Mouse (Mus musculus): ENCODE data around the gene Npff. TPM values are rescaled to one million over a fixed set of nuclear protein-coding genes. Genes with fewer than 3 reads are reported as not detected.

The Npff gene
- 1 to 10 TPM; 3.7 to 5.7 TPM for polyA plus RNA-seq (2017; shearing (Covaris generic))

DNA sequence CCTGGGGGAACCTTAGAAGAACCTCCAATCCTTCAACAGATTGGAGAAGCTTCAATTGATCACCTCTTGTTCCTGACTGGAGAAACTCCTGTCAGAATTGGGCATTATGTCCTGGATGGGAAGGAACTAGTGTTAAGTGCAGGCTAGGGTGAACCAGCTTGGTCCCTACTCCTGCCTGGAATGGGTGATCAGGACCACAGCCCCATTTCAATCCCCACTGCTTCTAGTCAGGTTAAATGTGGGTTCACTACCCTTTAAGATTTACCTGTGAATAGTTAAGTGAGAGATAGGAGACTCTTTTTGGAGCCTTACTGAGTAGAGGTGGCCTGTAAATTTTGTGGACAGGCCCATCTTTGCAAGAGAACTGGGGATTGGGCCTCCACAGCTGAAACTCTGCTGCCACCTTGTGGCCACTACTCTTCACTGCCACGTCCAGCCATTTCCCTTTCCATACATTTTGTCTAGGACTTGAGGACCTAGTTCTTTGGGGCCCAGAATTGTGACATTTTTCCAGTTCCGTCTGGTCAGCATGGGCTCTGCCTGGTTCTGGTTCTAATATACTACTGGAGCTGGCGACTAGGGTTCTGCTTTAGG, at the start of gene Npff:
Gene Npff, minus strand, starts transcription at position 51 of the 594 bp plus-strand sequence.
- peak; percentile 80 for ATAC-seq

DNA sequence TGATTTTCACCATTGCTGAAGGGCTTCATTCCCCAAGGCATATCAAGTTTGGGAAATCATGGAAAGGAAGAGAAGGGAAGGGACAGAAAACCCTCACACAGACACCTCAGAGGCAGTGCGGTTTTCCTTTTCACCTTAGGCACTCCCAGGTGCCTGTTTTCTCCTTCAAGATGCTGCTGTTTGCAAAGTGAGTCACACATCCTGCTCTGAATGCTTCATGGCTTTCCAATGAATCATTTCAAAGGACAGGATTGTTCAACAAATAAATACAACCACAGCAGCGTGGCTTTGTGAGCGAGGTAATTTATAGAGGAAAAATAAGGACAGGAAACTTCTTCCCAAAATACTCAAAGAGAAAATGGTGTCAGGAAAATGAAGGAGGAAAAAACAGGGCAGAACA, 47.3 kb upstream of the Npff start:
- ATAC-seq = no peak

DNA sequence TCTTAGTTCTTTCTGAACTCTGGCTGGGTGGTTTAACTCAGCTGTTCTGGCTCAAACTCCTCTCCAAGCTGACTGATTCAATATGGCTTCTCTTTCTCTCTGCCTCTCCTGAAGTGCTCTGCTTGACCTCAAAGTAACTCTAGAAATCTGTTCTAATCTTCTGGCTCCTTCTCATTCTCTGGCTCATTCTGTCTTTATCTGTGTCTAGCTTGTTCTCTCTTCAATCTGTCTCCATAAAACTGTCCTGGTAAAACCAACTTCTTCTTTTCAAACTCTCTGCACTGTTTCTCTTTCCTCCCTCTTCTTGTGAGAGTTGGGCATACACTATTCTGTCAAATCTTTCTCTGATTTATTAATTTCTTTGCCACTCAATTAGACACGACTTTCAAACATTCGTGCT, 43.1 kb upstream of the Npff start:
- ATAC-seq = no peak

DNA sequence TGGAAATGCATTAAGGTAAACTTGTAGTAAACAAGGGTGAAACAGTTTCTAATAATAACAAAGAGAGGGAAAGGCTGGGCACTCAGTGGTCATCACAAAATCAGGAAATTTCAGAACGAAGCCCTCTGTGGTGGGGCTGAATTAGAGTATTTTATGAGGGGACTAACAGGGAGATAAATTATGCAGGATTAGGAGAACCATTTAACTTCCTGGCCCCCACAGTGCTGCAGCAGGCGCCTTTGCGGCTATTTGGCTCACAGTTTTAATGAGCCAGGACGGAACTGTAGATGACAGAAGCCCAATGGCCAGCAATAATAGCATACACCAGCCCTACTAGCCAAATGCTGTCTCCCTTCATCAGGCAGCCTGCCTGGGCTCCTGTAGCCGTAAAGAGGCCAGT, 38.9 kb upstream of the Npff start:
- no peak for ATAC-seq

DNA sequence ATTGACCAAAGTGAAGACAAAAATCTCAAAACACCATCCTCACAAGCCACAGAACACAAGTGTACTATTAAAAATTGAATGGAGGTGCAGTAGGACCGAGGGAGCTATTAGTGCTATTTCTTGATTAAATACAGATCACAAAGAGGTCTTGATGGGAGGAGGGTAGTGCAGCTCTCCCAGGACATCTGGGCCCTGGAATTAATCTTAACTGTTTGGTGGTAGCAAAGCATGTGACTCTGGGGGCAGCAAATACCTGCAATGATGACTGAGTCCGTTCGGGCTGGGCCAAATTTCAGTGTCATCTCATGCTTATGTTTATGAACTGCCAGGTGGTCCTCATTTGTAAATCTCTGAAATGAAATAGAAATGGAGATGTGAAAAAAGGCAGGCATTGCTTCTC, 38.3 kb upstream of the Npff start:
- ATAC-seq = no peak

DNA sequence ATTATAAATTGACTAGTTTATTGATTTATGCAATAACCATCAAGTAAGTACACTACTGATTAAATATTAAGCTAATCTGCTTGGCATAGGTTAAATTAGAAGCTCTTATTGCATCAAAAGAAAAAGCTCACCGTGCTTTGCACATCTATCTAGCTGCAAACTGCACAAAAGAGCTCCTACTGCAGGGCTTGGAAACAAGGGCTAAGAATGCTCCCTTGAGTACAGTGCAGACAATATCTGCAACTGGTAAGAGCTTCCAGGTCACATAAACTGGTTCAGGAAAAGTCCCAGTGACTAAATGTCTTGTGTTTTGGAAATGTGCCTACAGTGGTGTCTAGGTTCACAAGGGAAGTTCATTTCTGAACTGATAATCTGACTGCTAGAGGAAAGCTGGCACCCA, 37.7 kb upstream of the Npff start:
- ATAC-seq = no peak

DNA sequence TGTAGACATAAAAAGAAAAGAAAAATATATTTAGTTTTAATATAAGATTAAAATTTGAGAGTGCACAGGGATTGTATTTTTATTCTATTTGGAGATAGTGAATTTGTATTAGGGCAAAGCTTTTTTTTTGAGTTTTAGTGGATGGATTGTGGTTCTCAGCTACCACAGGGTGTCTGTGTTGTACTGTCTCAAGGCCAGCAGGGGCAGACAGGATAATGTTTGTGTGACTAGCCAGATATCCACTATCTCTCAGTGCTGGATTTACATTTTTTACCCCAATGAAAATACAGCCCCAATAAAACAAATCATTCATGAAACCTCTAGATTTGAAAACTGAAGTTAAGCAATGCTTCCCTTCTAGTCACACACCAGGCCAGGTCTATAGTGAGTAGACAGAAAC, 32.8 kb upstream of the Npff start:
- ATAC-seq = no peak

DNA sequence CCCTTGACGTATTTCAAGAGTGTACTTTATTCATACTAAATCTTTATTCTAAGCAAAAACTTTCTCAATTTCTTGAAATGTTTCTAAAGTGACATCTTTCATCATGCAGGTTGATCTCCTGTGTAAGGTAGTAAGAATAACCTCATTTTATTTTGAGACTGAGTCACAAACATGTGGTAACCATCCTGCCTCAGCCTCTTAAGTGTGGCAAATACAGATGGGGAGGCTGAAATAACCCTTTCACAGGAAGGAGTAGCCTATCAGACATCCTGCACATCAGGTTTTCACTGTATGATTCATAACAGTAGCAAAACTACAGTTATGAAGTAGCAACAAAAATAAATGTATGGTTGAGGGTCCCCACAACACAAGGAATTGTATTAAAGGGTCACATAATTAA, 30.8 kb upstream of the Npff start:
- ATAC-seq = no peak

DNA sequence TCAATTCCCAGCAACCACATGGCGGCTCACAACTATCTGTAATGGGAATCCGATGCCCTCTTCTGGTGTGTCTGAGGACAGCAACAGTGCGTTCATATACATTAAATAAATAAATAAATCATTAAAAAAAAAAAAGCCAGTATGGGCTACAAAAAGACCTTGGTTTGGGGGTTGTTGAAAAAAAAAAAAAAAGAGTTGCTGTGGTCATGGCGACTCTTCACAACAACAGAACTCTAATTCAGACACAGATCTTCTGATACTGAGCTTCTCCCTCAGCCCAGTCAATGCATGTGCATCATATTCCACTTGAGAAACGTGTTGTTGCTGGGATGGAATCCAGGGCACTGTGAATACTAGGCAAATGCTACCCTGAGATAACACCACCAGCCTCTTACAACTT, 27.9 kb upstream of the Npff start:
- ATAC-seq = no peak

DNA sequence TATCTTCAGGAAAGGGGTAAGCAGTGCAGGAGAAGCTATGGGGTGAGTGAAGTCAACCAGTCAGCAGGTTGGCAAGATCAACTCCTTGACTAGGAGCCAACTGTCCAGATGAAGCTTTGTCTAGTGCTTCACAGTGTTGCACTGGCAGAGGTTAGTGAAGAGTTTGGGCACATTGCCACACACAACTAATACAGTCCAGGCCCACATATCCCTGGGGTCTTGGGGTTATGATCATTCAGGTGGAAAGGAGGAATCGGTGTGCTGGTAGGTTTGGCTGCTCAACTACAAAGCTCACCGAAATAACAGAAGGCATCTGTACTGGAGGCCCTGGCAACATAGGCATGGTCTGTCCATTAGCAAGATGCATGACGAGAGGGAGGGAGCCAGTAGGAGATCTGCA, 22.7 kb upstream of the Npff start:
- ATAC-seq = no peak

DNA sequence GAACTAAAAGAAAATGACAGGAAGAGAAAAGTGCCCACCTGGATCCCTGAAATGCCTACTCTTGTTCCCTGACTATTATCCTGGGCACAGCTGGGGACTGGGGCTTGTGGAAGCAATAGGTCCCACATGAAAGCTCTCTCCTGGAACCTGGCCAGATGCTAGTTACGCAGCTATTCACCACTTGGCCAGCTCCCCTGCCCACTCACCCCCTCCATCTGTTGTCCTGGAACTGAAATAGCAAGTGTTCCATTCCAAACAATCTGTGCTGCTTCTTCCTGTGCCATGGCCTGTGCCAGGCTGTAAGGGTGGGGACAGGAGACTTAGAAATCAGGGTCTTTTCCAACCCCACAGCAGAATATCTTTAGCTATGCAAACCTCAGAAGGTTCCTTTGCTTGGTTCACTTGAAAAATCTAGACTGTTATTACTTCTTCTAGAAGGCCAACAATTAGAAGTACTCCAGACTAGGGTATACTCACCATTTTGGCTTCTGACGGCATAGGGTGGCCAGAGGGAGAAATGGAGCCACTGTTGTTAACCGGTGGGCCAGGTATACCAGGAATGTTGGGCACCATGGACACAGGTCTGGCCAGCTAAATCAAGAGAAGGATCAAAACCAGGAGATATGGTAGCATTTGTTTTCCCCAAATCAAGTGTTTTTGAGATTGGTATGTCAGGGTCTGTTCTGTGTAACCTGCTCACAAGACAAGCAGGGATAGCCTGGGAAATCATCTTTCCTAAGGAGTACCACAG, 22.1 kb upstream of the Npff start:
- no peak for ATAC-seq

DNA sequence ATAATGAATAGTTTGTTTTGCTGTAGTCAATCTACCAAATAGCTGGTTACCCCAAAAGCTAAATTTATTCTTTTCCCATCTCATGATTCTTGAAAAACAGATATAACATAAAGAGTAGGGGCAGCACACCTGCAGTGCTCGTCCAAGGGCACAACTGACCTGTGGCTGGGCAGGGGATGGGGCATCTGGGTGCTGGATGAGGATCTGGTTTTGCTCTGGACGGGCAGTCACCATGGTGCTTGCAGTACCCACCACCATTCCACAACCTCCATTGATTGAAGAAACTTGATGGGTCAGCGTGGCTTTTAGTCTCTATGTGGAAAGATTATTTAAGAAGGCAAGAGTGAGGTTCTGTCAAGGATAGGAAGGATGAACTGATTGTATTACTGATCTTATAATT, 21.5 kb upstream of the Npff start:
- no peak for ATAC-seq

DNA sequence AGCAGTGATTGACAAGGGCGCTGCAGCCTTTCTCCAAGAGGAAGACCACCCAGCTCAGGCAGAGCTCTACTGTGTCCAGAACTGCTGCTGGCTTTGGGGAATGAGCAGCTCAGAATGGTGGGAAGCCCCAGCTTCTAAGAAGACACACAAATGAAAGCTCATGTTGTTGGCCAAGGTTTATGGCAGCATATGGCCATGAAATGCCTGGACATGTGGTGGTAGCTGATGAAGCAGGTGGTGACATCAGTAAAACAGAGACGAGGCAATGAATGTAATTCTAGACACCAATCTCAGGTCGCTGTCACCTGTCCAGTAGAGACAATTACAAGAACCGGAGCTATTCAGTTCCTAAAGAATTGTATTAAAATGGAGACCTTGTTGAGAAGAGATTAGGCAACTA, 20.1 kb upstream of the Npff start:
- no peak for ATAC-seq

DNA sequence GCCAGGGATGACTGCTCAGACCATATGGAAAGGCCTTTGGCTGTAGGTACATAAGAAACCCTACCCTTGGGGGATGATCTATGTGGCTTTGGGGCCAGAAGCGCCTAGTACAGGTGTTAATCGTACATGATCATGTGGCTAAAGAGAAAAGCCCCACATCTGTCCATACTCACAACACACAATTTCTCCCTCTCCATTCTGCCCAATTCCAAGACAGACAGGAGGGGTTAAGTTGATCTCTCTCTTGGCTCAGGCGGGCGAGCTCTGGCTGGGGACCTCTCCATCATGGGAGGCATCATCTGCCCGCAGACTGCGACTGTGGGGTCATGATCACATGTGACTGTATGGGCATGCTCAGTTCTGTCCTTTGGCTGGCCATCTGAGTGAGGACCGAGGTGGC, 9.2 kb upstream of the Npff start:
- ATAC-seq = no peak

DNA sequence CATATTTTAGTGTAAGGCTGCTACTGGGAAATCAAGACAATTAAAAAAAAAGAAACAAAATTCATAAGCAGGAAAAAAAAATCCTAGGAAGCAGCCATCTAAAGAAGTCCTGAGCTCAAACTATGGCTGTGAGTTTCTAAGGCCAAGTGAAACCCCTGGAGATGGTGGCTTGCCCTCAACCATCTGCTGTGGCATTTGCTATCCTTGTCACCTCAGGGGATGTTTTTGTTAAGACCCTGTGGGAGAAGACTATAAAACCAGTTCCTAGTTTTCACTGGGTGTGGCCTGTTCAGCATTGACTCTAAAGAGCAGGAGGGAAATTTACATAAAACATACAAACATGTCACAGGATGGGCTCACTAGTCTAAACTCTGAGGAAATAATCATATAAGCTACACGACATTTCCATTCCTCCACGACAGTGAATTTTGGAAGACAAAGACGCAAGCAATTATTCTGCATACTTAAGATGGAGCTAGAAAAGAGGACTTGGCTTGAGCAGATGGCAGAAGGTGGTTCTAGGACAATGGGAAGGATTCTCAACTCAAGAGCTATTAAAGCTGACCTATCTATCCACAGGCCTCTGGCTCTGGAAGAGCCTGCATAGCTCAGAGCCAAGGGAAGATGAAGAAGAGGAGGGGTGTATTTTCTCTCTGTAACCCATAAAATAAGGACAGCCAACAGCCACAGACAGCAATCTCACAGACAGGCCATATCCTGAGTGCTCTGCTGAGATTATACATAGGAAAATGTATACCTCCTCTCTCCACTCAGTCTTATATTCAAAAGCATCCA, 7.6 kb upstream of the Npff start:
- ATAC-seq = no peak

DNA sequence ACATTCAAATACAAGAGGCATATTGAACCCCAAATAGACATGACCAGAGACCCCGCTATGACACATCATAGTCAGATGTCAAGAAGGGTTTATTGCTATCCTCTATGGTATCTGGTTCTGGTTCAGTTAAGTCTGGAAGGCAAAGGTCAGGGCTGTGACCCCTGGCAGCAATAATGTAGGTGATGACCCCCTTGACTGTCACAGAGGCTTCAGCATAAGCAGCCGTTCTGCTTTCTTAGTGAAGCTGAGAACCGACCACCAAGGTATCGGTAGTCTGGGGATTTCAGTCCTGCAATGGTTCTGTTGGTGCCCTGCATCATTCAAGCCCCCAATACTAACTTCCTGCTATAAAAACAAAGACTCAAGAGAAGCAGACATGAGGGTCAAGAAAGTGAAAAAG, 6.8 kb upstream of the Npff start:
- ATAC-seq = no peak

DNA sequence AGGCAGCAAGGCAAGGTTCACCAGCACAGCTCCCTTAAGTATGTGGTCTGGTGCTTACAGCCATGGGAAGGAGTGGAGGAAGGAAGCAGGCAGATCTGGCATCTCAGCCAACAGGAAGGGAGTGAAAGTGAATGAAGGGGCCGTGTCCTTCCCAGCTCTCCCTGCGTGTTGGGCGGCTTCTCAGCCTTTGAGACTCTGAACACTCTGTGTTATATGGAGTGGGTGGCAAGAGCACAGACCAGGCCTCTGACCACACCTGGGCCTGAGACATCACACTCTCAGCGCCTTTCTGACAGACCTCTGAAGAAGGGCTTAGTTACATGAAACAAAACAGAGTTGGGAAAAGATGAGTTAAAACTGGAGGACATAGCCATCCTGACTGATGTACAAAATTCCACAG, 5.8 kb upstream of the Npff start:
- ATAC-seq = no peak

DNA sequence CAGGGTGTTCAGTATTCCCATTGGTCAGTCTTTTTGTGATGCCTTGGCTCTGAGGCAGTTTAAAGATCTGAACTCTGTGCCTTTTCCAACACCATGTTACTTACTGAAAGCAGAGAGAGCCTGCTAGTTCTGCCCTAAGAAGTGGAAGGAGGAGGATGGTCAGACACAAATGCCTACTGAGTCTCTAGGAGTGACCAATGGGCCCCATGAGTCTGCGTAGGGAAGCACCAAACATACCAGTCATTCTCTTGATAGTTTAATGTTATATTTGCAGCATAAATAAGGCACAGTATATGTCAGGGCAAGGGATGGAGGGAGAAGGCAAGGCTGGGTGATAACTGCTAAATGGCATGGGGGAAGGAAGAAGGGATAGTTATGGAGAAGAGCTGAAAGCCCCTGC, 3.7 kb upstream of the Npff start:
- ATAC-seq = no peak

DNA sequence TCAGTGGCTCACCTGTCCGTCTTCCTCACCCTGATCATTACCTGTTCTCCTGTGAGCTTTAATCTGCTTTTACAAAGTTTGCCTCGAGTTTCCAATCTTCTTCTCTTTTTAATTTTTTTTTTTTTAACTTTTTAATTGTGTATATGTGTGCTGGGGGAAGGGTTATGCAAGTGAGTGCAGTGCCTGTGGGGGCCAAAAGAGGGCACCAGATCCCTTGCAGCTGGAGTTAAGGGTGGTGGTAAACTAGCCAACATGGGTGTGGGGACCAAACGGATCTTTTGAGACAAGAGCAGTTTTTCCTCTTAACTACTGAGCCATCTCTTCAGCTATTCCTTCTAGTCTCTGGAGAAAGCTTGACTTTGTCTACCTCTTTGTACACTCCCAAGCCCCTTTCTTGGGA, 3.2 kb upstream of the Npff start:
- no peak for ATAC-seq

DNA sequence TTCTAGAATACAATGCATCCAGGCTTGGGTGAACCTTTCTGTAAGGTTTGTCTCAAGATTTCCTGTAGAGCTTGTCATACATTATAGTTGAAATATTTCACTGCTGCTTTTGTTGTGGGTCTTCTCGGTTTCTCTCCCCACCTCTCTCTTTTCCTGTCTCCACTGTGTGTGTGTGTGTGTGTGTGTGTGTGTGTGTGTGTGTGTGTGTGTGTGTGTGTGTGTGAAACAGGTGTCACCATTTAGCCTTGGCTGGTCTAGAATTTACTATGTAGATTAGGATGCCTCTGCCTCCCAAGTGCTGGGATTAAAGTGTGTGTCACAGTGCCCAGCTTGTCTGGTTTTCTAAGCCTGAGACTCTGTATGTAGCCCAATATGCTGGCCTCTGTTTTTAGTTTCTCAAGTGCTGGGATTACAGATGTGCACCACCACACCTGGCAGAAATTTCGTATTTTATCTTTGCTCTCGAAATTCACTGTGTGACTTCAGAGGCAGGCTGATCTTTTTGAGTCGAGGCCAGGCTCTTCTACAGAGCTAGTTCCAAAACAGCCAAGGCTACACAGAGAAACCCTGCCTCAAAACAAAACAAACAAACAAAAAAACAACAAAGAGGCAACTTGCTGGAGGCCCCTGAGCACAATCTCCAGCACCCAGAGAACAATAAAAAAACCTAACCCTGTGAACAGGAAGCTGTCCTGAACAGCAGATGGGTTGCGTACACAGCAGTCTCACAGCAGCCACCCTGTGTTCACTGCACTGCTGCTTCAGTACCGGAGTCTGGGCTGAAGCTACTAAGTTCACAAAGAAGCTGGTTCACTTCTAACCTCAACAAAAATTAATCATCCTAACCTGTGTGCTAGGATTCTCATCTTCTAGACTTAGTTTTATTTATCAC, 1.6 kb upstream of the Npff start:
- ATAC-seq = no peak

DNA sequence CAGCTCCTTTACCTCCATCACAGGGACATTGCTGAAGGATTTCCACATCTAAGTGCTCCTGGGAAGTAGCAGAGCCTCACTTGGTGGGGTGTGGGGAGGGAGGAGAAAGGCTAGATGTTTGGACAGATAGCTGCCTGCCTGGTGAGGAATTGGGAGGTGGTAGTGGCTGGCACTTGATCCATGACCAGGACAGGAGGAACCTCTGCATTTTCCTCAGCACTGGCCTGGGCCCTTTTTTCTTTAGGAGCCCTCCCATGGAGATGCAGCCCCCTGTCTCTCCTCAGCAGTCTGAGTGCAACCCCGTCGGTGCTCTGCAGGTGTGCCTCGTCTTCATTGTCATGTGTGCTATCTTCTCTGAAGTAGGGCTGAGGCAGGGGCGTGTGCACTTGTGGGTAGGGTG, 3.3 kb downstream of the Npff start:
- no peak for ATAC-seq

DNA sequence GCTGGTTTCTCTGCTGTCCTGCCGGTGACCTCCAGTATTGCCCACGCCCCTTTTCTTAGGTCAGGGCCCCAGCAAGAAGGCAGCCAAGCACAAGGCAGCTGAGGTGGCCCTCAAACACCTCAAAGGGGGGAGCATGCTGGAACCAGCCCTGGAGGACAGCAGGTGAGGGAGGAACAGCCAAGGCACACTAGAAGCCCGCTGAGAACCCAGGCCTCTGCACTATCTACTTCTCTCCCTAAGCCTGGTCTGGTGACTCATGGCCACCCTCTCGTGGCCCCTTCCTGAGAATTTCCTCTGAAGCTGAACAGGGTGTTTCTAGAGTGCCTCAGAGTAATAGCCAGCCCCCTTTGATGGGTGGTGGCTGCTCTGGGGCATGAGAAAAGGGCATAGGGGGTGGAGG, 4.3 kb downstream of the Npff start:
- no peak for ATAC-seq

All from activated CD4-positive, CD25-positive, alpha-beta regulatory T cell, adult 4 months (primary cell).